Mouse (Mus musculus): ENCODE measurements at regions not wholly inside any gene's neighbourhood (a gene's known extent, or its start where the extent isn't known, plus 50 kb on each side); places are given as distances from the start of the nearest gene placed in this dataset.

DNA sequence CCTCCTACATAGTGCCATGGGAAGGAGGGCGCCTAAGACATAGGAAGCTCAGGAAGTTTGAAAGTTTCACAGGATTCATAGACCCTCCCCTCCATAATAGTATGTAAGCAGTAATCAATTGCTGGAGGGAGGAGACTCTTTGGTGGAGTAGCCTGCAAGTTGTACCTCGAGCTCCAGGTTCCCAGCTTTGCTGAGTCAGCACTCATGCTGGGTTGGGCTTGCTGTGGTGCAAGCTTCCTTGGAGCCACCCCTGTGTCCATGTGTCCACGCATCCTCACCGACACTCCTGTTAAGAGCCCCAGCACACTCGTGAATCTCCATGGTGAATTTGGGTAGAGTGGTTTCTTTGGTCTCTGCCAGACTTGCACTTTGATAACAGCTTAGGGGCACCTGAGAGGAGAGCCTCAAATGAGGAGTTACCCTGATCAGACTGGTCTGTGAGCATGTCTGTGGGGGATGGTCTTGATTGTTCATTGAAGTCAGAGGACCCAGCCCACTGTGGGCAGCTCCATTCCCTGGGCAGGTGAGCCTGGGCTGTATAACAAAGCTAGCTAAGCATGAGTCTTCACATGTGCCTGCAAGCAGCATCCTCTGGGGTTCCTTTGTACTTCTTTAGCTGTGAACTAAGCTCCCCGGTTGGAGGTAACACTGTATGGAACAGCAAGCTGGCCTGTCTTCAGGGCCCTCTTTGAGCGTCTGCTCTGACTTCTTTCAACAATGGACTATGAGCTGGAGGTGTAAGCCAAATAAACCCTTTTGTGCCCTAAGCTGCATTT is 65.1 kb downstream of the Tmem270 start:
- TF ChIP-seq CTCF (IDR thresholded peaks at IDR 0.05; ENCODE audit: low read depth) (no peak), EP300 (IDR thresholded peaks at IDR 0.05; ENCODE audit: low read depth) (no peak)

All from heart, postnatal 0 days (tissue).